Mouse (Mus musculus) heart, embryonic 11.5 days (tissue): ENCODE results near the gene Fam166a. TPM values are rescaled to one million over a fixed set of nuclear protein-coding genes. Genes with fewer than 3 reads are reported as not detected.

Source experiments
- ATAC-seq: fragments of 200-750 bp; cut with Nextera tagmentation; replicated peaks from 2 replicates; pipeline ENCODE4 v1.8.0; 2017; ENCODE audit warnings: moderate library complexity; ENCODE audit not compliant: insufficient number of reproducible peaks, low FRiP score, low TSS enrichment
- H3K27ac ChIP-seq: fragments of 300-500 bp; sonication (generic); 2 replicates; pipeline ENCODE4 v1.5.1; 2014; ENCODE audit warnings: mild to moderate bottlenecking, low read depth, low read length
- H3K27me3 ChIP-seq: fragments of 300-500 bp; sonication (generic); 2 replicates; pipeline ENCODE4 v1.6.1; 2014; ENCODE audit warnings: mild to moderate bottlenecking, low read length, mixed read lengths; ENCODE audit not compliant: control insufficient read depth, insufficient read depth
- H3K36me3 ChIP-seq: fragments of 300-500 bp; sonication (generic); 2 replicates; pipeline ENCODE4 v1.6.1; 2014; ENCODE audit warnings: mild to moderate bottlenecking, low read length, moderate library complexity, mixed read lengths; ENCODE audit not compliant: control insufficient read depth, insufficient read depth
- H3K4me1 ChIP-seq: fragments of 300-500 bp; sonication (generic); 2 replicates; pipeline ENCODE4 v1.6.1; 2014; ENCODE audit warnings: low read length; ENCODE audit not compliant: control insufficient read depth, insufficient read depth
- H3K4me2 ChIP-seq: fragments of 300-500 bp; sonication (generic); 2 replicates; pipeline ENCODE4 v1.6.1; 2014; ENCODE audit warnings: mild to moderate bottlenecking, moderate library complexity
- H3K4me3 ChIP-seq: fragments of 300-500 bp; sonication (generic); 2 replicates; pipeline ENCODE4 v1.5.1; 2014; ENCODE audit warnings: low read depth, low read length
- H3K9ac ChIP-seq: fragments of 300-500 bp; sonication (generic); 2 replicates; pipeline ENCODE4 v1.6.1; 2014; ENCODE audit warnings: mild to moderate bottlenecking, low read depth, low read length, moderate library complexity
- H3K9me3 ChIP-seq: fragments of 300-500 bp; sonication (generic); replicated peaks from 2 replicates; pipeline ENCODE4 v1.6.1; 2016; ENCODE audit warnings: low read length; ENCODE audit not compliant: control insufficient read depth
- WGBS: fragments of 180-500 bp; shearing (Covaris S2); extraction: QIAGEN DNeasy Blood & Tissue Kit; methylation state at CpG from one replicate; pipeline ENCODE4 v1.1.7; 2014; ENCODE audit not compliant: insufficient replicate concordance; 5-methylcytosine and 5-hydroxymethylcytosine counted together
- polyA plus RNA-seq: library from polyadenylated mRNA; unstranded; fragments of >200 nt; fragmentation: Nextera tagmentation; extraction: Ambion mirVana; gene quantifications from 2 replicates; pipeline ENCODE4 v1.2.1, GENCODE M21; 2014

Fam166a gene
- polyA plus RNA-seq, 1 experiment from 2014 or later: 0.44 TPM

DNA sequence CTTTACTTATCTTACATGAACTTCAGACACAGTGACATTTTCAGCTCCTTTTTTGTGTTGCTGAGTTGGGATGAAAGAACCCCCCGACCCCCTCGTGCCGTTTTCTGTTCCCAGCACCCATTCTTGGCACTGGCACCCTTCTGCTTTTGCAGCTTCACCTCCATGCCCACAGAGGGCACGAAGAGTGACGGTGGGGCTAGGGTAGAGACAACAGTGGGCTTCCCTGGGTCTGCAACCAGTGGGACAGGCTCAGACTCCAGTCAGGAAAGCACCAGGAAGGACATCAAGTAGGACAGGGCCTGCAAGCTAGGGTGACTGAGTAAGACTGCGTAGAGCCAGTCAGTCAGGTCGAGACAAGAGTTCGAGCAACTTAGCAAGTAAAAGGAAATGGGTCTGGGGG lies 21.8 kb downstream of the Fam166a start:
- Histone ChIP-seq H3K36me3 (no peaks in the 10 kb centered on the region), H3K27me3 (peaks cover 31% of the 10 kb centered on the region), H3K9ac (peak overlapping the region; percentile 56; the same call in 1 of the 2 replicates), H3K9me3 (no peaks in the 10 kb centered on the region), H3K27ac (no peak overlapping the region), H3K4me3 (peak overlapping the region; percentile 38), H3K4me1 (peaks cover 20% of the 10 kb centered on the region), H3K4me2 (peak overlapping the region; percentile 98)
- no peak for ATAC-seq
- 50% methylated on average over 8 of the region's 8 CpGs for WGBS

DNA sequence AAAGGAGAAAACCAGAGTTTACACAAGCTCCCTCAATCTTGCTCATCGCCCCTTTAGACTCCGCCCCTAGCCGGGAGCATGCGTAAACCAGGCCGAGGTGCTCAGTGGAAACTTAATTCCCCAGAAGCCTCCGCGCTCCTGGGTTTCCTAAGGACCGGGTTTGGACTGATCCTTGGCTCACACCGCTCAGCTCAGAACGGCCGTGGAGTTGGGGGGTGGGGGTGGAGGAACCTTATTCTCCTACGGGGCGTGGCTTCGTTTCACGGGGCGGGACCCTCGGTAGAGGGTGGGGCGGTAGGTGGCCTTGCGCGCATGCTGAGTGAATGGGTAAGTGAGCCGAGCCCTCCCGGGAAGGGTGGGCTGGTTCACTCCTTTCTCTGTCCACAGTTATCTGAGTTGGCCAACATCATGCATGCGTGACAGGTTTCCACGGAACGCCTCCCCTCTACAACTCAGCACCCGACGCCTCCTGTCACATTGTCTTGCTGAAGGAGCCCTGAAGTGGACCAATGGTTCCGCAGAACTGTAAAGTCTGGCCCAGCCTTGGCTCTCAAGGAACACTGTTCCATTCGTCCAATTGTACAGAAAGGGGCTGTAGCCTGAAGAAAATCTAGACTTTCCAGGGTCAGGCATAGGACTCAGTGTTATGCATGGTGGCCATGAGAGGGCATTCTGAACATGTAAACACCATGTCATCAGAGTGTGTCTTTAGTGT lies 22.3 kb downstream of the Fam166a start:
- Histone ChIP-seq H3K27ac (no peak overlapping the region), H3K4me2 (peak overlapping the region; percentile 98), H3K4me1 (peaks cover 20% of the 10 kb centered on the region), H3K4me3 (peak overlapping the region; percentile 38), H3K27me3 (peaks cover 31% of the 10 kb centered on the region), H3K9ac (peak overlapping the region; percentile 56), H3K9me3 (no peaks in the 10 kb centered on the region), H3K36me3 (no peaks in the 10 kb centered on the region)
- ATAC-seq: peak; percentile 74
- 1% methylated on average over 29 of the region's 29 CpGs for WGBS

DNA sequence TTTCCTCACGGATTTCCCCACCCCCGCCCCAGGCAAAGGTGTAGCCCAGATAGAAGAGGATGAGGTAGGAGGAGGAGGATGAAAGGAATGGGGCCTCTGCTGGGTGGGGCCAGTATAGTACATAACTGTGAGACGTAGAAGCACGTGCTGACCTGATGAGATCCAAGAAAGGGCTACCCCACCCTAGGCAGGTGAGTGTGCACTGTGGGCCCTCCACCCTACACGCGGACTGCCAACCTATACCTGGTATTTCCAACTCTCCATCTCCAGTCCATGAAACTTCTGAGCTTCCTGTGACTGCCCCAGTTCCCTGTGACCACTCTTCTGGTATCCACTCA lies 22.9 kb downstream of the Fam166a start:
- Histone ChIP-seq H3K4me3 (peak overlapping the region; percentile 58), H3K9ac (peak overlapping the region; percentile 66; the same call in 1 of the 2 replicates), H3K27ac (no peak overlapping the region), H3K4me1 (peaks cover 20% of the 10 kb centered on the region), H3K36me3 (no peaks in the 10 kb centered on the region; the same call in 1 of the 2 replicates), H3K27me3 (peaks cover 31% of the 10 kb centered on the region), H3K9me3 (no peaks in the 10 kb centered on the region), H3K4me2 (peak overlapping the region; percentile 98)
- peak; percentile 27; the same call in 1 of the 2 replicates for ATAC-seq
- WGBS: 20% methylated on average over 6 of the region's 6 CpGs

DNA sequence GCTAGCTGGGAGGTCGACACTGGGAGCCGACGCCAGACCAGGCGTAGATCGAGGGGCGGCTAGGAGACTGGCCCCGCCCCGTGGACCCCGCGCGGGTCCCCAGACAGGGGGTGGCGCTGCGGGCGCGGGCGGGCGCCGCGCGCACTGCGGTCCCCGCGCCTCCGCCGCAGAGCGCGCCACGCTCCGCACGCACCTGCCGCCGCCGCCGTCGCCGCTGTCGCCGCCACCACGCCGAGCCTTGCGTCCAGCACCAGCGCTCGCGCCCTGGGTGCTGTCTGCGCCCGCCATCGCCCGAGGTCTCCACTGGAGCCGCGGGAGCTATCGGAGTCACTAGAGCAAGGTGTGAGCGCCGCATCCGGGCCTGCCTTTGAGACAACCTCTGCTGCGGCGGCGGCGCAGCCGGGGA lies 23.6 kb downstream of the Fam166a start, which contains the start of the genes Rnf208 and Cysrt1:
TSS of gene Rnf208 (plus strand) at position 155 of the 406 bp plus-strand sequence.
TSS of gene Cysrt1 (minus strand) at position 352 of the 406 bp plus-strand sequence.
- H3K4me2 ChIP-seq: peak within 1 kb of the TSS; percentile 98
- H3K27ac ChIP-seq: no peak within 1 kb of the TSS
- WGBS: under 1% methylated on average over 55 of the region's 59 CpGs
- peaks cover 20% of the 10 kb centered on the region for H3K4me1 ChIP-seq
- H3K9ac ChIP-seq: peak within 1 kb of the TSS; percentile 66
- H3K9me3 ChIP-seq: no peaks in the 10 kb centered on the region
- no peak for ATAC-seq
- H3K4me3 ChIP-seq: peak within 1 kb of the TSS; percentile 58
- peaks cover 31% of the 10 kb centered on the region for H3K27me3 ChIP-seq
- no peaks in the 10 kb centered on the region; the same call in 1 of the 2 replicates for H3K36me3 ChIP-seq

DNA sequence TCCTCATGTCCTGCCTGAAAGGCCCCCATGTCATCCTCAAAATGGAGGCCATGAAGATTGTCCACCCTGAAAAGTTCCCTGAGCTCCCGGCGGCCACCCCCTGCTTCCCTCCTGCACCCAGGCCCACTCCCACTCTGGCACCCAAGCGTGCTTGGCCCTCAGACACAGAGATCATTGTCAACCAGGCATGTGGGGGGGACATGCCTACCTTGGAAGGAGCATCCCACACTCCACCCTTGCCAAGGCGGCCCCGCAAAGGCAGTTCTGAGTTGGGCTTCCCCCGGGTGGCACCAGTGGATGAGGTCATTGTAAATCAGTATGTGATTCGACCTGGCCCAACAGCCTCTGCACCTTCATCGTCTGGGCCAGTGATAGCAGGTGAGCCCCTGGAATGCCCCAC lies 24.8 kb downstream of the Fam166a start:
- Histone ChIP-seq H3K4me2 (no peak overlapping the region; the same call in 1 of the 2 replicates), H3K36me3 (peaks cover 6% of the 10 kb centered on the region)

DNA sequence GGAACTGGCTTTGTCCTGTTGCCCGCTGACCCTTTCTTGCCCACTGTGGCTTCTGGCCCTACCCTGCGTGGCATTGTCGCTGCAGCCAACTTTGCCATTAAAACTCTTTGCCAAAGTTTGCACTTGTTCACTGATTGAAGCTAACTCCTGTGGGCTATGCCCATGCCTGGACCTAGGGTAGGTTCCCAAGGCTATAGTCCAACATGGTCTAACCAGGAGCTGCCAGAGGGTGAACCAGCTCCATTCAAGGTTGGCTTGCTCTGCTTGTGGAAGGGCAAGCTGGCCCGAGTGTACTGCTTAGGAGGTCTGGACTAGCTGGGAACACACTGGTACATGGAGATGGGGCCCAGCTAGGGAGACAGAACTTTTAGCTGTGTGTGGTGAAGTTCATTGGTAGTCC lies 25.6 kb downstream of the Fam166a start:
- Histone ChIP-seq H3K27me3 (peaks cover 31% of the 10 kb centered on the region), H3K4me1 (peaks cover 20% of the 10 kb centered on the region), H3K36me3 (peaks cover 6% of the 10 kb centered on the region), H3K4me2 (no peak overlapping the region), H3K9ac (no peak overlapping the region), H3K27ac (no peak overlapping the region), H3K9me3 (no peaks in the 10 kb centered on the region), H3K4me3 (no peak overlapping the region)
- ATAC-seq: no peak
- WGBS: 87% methylated on average over 4 of the region's 4 CpGs

More for the DNA sequence above, 24.8 kb downstream of the Fam166a start:
- 73% methylated on average over 8 of the region's 8 CpGs for WGBS
- Histone ChIP-seq H3K4me3 (no peak overlapping the region), H3K9ac (no peak overlapping the region), H3K9me3 (no peaks in the 10 kb centered on the region), H3K4me1 (peaks cover 20% of the 10 kb centered on the region), H3K27me3 (peaks cover 31% of the 10 kb centered on the region), H3K27ac (no peak overlapping the region)
- no peak for ATAC-seq

DNA sequence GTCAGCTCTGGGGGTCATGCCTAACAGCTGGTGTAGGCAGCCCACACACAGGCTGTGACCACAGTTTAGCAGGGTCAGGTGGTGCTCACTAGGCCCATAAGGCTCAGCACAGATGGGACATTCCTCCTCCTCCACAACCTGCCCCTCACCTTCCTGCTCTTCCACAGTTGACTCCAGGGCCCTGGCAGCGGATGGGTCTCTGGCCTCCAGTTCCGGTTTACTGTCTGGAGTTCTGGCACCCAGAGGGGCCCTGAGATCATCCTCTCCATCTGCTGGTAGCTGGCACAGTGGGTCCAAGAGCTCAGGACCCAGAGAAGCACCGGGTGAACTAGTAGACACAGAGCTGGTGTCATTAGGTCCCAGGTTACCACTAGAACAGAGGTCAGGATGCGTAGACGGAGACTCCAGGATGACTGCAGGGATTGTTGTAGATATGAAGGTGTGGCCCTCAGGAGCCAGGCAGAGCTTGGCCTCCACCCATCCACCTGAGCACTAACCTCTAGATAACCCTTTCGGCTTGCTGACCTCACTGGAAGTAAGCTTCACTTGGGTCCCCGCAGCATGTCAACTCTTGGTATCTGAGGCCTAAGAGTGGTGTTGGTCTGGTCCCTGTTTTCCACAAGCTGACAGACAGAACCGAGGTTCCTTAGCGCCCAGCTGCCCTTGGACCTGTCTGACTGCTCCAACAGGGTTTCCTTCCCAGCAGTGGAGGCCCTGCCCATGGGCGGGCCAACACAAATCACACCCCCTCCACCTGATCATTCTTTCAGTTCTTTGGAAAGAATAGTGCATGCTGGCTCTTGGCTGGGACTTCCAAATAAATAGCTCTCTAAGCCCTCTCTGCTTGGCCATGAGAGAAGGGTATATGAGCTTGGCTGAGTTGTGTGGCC lies 27.9 kb downstream of the Fam166a start, which contains the start of gene AL732309.1:
TSS of gene AL732309.1 (minus strand) at position 681 of the 890 bp plus-strand sequence.
- Histone ChIP-seq H3K4me3 (no peak within 1 kb of the TSS), H3K36me3 (peaks cover 9% of the 10 kb centered on the region)

DNA sequence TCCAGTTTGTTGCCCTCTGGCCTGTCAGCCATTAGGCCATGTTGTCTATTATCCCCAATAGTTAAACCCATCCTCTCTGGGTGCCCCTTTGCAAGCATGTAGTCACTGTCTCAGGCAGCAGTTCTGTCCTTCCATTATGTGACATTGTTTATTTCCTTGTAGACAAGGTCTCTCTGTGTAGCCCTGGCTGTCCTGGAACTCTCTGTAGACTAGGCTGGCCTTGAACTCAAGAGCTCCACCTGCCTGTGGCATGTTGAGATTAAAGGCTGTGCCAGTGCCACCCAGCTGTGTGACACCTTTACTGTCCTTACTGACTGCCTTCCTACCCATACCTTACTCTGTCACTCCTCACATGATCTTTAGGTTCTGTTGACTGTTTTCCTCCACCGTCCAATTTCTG lies 33.8 kb downstream of the Fam166a start:
- Histone ChIP-seq H3K9ac (no peak overlapping the region), H3K27ac (no peak overlapping the region), H3K4me2 (no peak overlapping the region), H3K27me3 (no peaks in the 10 kb centered on the region), H3K9me3 (no peaks in the 10 kb centered on the region), H3K36me3 (peaks cover 11% of the 10 kb centered on the region; the same call in 1 of the 2 replicates), H3K4me3 (no peak overlapping the region), H3K4me1 (peaks cover 10% of the 10 kb centered on the region)
- 72% methylated on average over 1 of the region's 1 CpGs for WGBS
- ATAC-seq: no peak

More for the DNA sequence above, 27.9 kb downstream of the Fam166a start, which contains the start of gene AL732309.1:
- ATAC-seq: no peak
- H3K27ac ChIP-seq: no peak within 1 kb of the TSS
- peaks cover 9% of the 10 kb centered on the region for H3K4me1 ChIP-seq
- H3K27me3 ChIP-seq: peaks cover 26% of the 10 kb centered on the region
- no peak within 1 kb of the TSS for H3K9ac ChIP-seq
- H3K4me2 ChIP-seq: no peak within 1 kb of the TSS
- H3K9me3 ChIP-seq: no peaks in the 10 kb centered on the region
- WGBS: 86% methylated on average over 10 of the region's 10 CpGs
